ENCODE assay signal across 7 mouse cellular contexts in the genomic region with DNA sequence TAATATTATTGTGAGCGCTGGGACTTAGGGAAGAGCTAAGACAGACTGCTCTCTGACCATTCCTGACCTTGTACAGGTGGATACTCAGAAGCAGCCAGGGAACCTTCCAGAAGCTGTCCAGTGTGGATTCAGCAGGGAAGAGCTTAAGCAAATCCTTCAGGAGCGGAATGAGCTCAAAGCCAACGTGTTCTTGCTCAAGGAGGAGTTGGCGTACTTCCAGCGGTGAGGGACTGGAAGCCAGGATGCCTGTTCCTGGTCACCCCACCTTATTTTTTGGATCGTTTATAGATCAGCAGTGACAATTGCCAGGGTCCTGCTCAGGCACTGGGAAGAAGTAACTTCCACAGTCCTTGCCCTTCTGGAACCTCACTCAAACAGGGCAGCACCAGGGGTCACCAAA. TPM values are rescaled to one million over a fixed set of nuclear protein-coding genes. Genes with fewer than 3 reads are reported as not detected.
DNase-seq lines count a peak whose midpoint lies in the region; TF ChIP-seq lines count a peak whose summit lies in the region.

No protein-coding gene starts in this region.

- DNase-seq in liver, adult 2 months (ENCODE audit: extremely low read depth, low read depth, low spot score), result peak; percentile 73
- DNase-seq in liver, result no peak
- peak; percentile 53 to 54 for DNase-seq in cerebellum, adult 2 months
- peak; percentile 53 for DNase-seq in heart, adult 8-10 months (ENCODE audit: low spot score)
- peak; percentile 79 for DNase-seq in lung, postnatal 14 days
- no peak for DNase-seq in B cell, adult 2 months
- DNase-seq in left cerebral cortex, adult 8-10 months (ENCODE audit: low spot score in 2 of 2), result no peak

- peak overlapping the region; percentile 46 for H3K27ac ChIP-seq in liver, adult 2 months (replicated peaks; ENCODE audit: insufficient read depth, low read depth, low read length)
- H3K27ac ChIP-seq in cerebellum, adult 2 months (ENCODE audit: insufficient read depth, low read length), result 0 out of 2 replicates have a peak overlapping the region, but pooled peaks have one; percentile 4

- 31% methylated on average over 6 of the region's 6 CpGs for WGBS in liver, adult 2 months
- WGBS in cerebellum, adult 2 months, result 36% methylated on average over 6 of the region's 6 CpGs

- H3K36me3 ChIP-seq in liver, adult 2 months (ENCODE audit: control insufficient read depth, insufficient read depth, low read length), result peaks cover 27% of the 10 kb centered on the region

- H3K4me3 ChIP-seq in liver, adult 2 months (ENCODE audit: insufficient read depth, low read depth, low read length), result no peak overlapping the region
- H3K4me3 ChIP-seq in cerebellum, adult 2 months (replicated peaks; ENCODE audit: insufficient read depth, low read depth, low read length), result no peak overlapping the region

- peaks cover 7% of the 10 kb centered on the region; the same call in 1 of the 2 replicates for H3K79me2 ChIP-seq in liver, adult 2 months (ENCODE audit: control insufficient read depth, insufficient read depth, low read length)

- H3K4me1 ChIP-seq in liver, adult 2 months (ENCODE audit: control insufficient read depth, insufficient read depth, low read length), result peaks cover 13% of the 10 kb centered on the region
- H3K4me1 ChIP-seq in cerebellum, adult 2 months (ENCODE audit: control insufficient read depth, insufficient read depth, low read length), result peaks cover 4% of the 10 kb centered on the region; the same call in 1 of the 2 replicates

- TF ChIP-seq POLR2A in liver, adult 2 months (IDR thresholded peaks at IDR 0.05; ENCODE audit: extremely low read depth, insufficient read depth, low read length), result no peak
- TF ChIP-seq POLR2A in cerebellum, adult 2 months (IDR thresholded peaks at IDR 0.05; ENCODE audit: borderline replicate concordance, insufficient read depth, low read length), result no peak

- 0 out of 2 replicates have a peak overlapping the region, but pooled peaks have one; percentile 1 for H3K9ac ChIP-seq in liver, adult 2 months (ENCODE audit: low read depth, low read length)

- TF ChIP-seq CTCF in liver, adult 2 months (IDR thresholded peaks at IDR 0.05; ENCODE audit: low read depth, low read length), result no peak
- TF ChIP-seq CTCF in cerebellum, adult 2 months (IDR thresholded peaks at IDR 0.05; ENCODE audit: borderline replicate concordance, insufficient read depth, low read depth, low read length), result no peak

- no peaks in the 10 kb centered on the region for H3K27me3 ChIP-seq in liver, adult 2 months (ENCODE audit: control insufficient read depth, insufficient read depth, low read length)
- no peaks in the 10 kb centered on the region for H3K27me3 ChIP-seq in cerebellum, adult 2 months (ENCODE audit: control insufficient read depth, insufficient read depth, low read length)

RNA-seq across cellular contexts. Expression of gene Rilp, which starts 1.3 kb away (rescaled TPM):
- total RNA-seq in liver, adult 2 months (2014; rRNA removed), result 23.0 and 27.9 TPM in 2 replicates
- polyA plus RNA-seq in liver, adult 2 months (2012; rRNA removed), result 29.8 and 32.6 TPM in 2 replicates
- polyA plus RNA-seq in cerebellum, adult 2 months (2012; rRNA removed), result 5.4 and 5.7 TPM in 2 replicates
- total RNA-seq in heart, adult 8-10 months (2022), result 10 to 100 TPM; 47.8 to 61.5 (median 56.2) TPM
- total RNA-seq in left cerebral cortex, adult 8-10 months (2022), result 1 to 10 TPM; 1.7 to 2.4 (median 2.1) TPM

RNA-seq across cellular contexts. Expression of gene Scarf1, which starts 2.1 kb away (rescaled TPM):
- total RNA-seq in liver, adult 2 months (2014; rRNA removed), result 5.8 and 7.5 TPM in 2 replicates
- polyA plus RNA-seq in liver, adult 2 months (2012; rRNA removed), result 10.3 and 16.9 TPM in 2 replicates
- 3.3 and 3.4 TPM in 2 replicates for polyA plus RNA-seq in cerebellum, adult 2 months (2012; rRNA removed)
- total RNA-seq in heart, adult 8-10 months (2022), result 1 to 10 TPM; 6.3 to 8.5 (median 7.4) TPM
- total RNA-seq in left cerebral cortex, adult 8-10 months (2022), result 1 to 10 TPM; 1.6 to 1.9 (median 1.7) TPM

RNA-seq across cellular contexts. Expression of gene Slc43a2, which starts 20.3 kb away (rescaled TPM):
- 4.1 and 8.9 TPM in 2 replicates for total RNA-seq in liver, adult 2 months (2014; rRNA removed)
- 5.2 and 8.0 TPM in 2 replicates for polyA plus RNA-seq in liver, adult 2 months (2012; rRNA removed)
- polyA plus RNA-seq in cerebellum, adult 2 months (2012; rRNA removed), result 57.4 and 67.1 TPM in 2 replicates
- 10 to 100 TPM; 13.2 to 22.8 (median 20.1) TPM for total RNA-seq in heart, adult 8-10 months (2022)
- 10 to 100 TPM; 45.5 to 58.2 (median 52.2) TPM for total RNA-seq in left cerebral cortex, adult 8-10 months (2022)

RNA-seq across cellular contexts. Expression of gene Prpf8, which starts 24.6 kb away (rescaled TPM):
- 72.8 and 102 TPM in 2 replicates for total RNA-seq in liver, adult 2 months (2014; rRNA removed)
- 59.4 and 63.3 TPM in 2 replicates for polyA plus RNA-seq in liver, adult 2 months (2012; rRNA removed)
- 110 and 123 TPM in 2 replicates for polyA plus RNA-seq in cerebellum, adult 2 months (2012; rRNA removed)
- total RNA-seq in heart, adult 8-10 months (2022), result 10 to 100 TPM; 92.4 to 99.5 (median 94.6) TPM
- total RNA-seq in left cerebral cortex, adult 8-10 months (2022), result 100 to 1,000 TPM; 138 to 159 (median 149) TPM

RNA-seq across cellular contexts. Expression of gene Tlcd2, which starts 49.7 kb away (rescaled TPM):
- 121 and 238 TPM in 2 replicates for total RNA-seq in liver, adult 2 months (2014; rRNA removed)
- polyA plus RNA-seq in liver, adult 2 months (2012; rRNA removed), result 237 and 265 TPM in 2 replicates
- polyA plus RNA-seq in cerebellum, adult 2 months (2012; rRNA removed), result 0.56 and 0.70 TPM in 2 replicates
- total RNA-seq in heart, adult 8-10 months (2022), result 1 to 10 TPM; 2.8 to 5.1 (median 4.0) TPM
- under 1 TPM; 0.62 to 0.99 (median 0.82) TPM for total RNA-seq in left cerebral cortex, adult 8-10 months (2022)

Comparison
In these comparisons a context has a peak if more than half of its experiments do, and no peak if none do; other contexts are left out.
1. DNase-seq: peak in liver, adult 2 months (single experiment), cerebellum, adult 2 months (2 of 2), heart, adult 8-10 months (single experiment) and lung, postnatal 14 days (single experiment); none in liver (single experiment), B cell, adult 2 months (0 of 2) and left cerebral cortex, adult 8-10 months (0 of 2).